Comparison of ENCODE assay signal across 8 mouse cellular contexts in genomic region chr12:17576041-17576440, GRCm38 (mm10). TPM values are rescaled to one million over a fixed set of nuclear protein-coding genes. Genes with fewer than 3 reads are reported as not detected.
DNase-seq lines count a peak whose midpoint lies in the region; ATAC-seq lines count a peak whose summit lies in the region.

No protein-coding gene starts in this region.

- peaks cover 15% of the 10 kb centered on the region for H3K4me1 ChIP-seq in neural tube, embryonic 13.5 days (replicated peaks)
- H3K4me1 ChIP-seq in forebrain, embryonic 14.5 days (ENCODE audit: control insufficient read depth, insufficient read depth, low read length): no peaks in the 10 kb centered on the region
- peaks cover 5% of the 10 kb centered on the region; the same call in 1 of the 2 replicates for H3K4me1 ChIP-seq in intestine, embryonic 15.5 days (replicated peaks)

- no peak for DNase-seq in neural tube, embryonic 10.5 days (ENCODE audit: extremely low spot score, low spot score)
- DNase-seq in forebrain, embryonic 14.5 days (ENCODE audit: low spot score): peak; percentile 27
- DNase-seq in lung, postnatal 36 days: peak; percentile 74
- no peak for DNase-seq in left cerebral cortex, adult 18-20 months (ENCODE audit: low spot score in 2 of 2)
- DNase-seq in right cerebral cortex, postnatal 25 days: no peak

- 11% methylated on average over 6 of the region's 6 CpGs for WGBS in neural tube, embryonic 13.5 days
- WGBS in forebrain, embryonic 14.5 days: 6% methylated on average over 6 of the region's 6 CpGs
- 8% methylated on average over 6 of the region's 6 CpGs for WGBS in intestine, embryonic 15.5 days

- ATAC-seq in neural tube, embryonic 13.5 days (ENCODE audit: low read depth): peak; percentile 56; the same call in 1 of the 2 replicates
- peak; percentile 46; the same call in 1 of the 2 replicates for ATAC-seq in forebrain, embryonic 14.5 days
- peak; percentile 69 for ATAC-seq in intestine, embryonic 15.5 days
- ATAC-seq in megakaryocyte progenitor cell, adult 5-6 weeks (replicated peaks; ENCODE audit: poor library complexity): no peak

- no peaks in the 10 kb centered on the region for H3K27me3 ChIP-seq in neural tube, embryonic 13.5 days
- no peaks in the 10 kb centered on the region for H3K27me3 ChIP-seq in forebrain, embryonic 14.5 days (replicated peaks; ENCODE audit: control insufficient read depth, insufficient read depth, low read length)
- H3K27me3 ChIP-seq in intestine, embryonic 15.5 days (replicated peaks): no peaks in the 10 kb centered on the region

- H3K9ac ChIP-seq in neural tube, embryonic 13.5 days: no peak overlapping the region
- H3K9ac ChIP-seq in forebrain, embryonic 14.5 days (ENCODE audit: low read length): no peak overlapping the region
- no peak overlapping the region for H3K9ac ChIP-seq in intestine, embryonic 15.5 days

- no peak overlapping the region for H3K4me3 ChIP-seq in neural tube, embryonic 13.5 days
- no peak overlapping the region for H3K4me3 ChIP-seq in forebrain, embryonic 14.5 days (ENCODE audit: low read depth, low read length)
- no peak overlapping the region for H3K4me3 ChIP-seq in intestine, embryonic 15.5 days (replicated peaks)

- H3K4me2 ChIP-seq in neural tube, embryonic 13.5 days: no peak overlapping the region
- H3K4me2 ChIP-seq in forebrain, embryonic 14.5 days (ENCODE audit: low read length): no peak overlapping the region
- H3K4me2 ChIP-seq in intestine, embryonic 15.5 days (replicated peaks): peak overlapping the region; percentile 28; the same call in 1 of the 2 replicates

- no peak overlapping the region for H3K27ac ChIP-seq in neural tube, embryonic 13.5 days (replicated peaks)
- H3K27ac ChIP-seq in forebrain, embryonic 14.5 days (ENCODE audit: low read depth, low read length): no peak overlapping the region
- no peak overlapping the region for H3K27ac ChIP-seq in intestine, embryonic 15.5 days

- H3K9me3 ChIP-seq in neural tube, embryonic 13.5 days: no peaks in the 10 kb centered on the region
- no peaks in the 10 kb centered on the region for H3K9me3 ChIP-seq in forebrain, embryonic 14.5 days (replicated peaks; ENCODE audit: control insufficient read depth, low read length)
- no peaks in the 10 kb centered on the region for H3K9me3 ChIP-seq in intestine, embryonic 15.5 days

- H3K36me3 ChIP-seq in neural tube, embryonic 13.5 days: no peaks in the 10 kb centered on the region
- no peaks in the 10 kb centered on the region for H3K36me3 ChIP-seq in forebrain, embryonic 14.5 days (ENCODE audit: control insufficient read depth, insufficient read depth, low read length)
- H3K36me3 ChIP-seq in intestine, embryonic 15.5 days: no peaks in the 10 kb centered on the region

RNA-seq across cellular contexts. Expression of gene Odc1, which starts 31.4 kb away (rescaled TPM):
- 133 and 157 TPM in 2 replicates for polyA plus RNA-seq in neural tube, embryonic 13.5 days (2015; fragmentation: Nextera tagmentation; extraction: Ambion mirVana)
- 244 and 288 TPM in 2 replicates for polyA plus RNA-seq in forebrain, embryonic 14.5 days (2014; fragmentation: Nextera tagmentation; extraction: Ambion mirVana)
- 203 and 216 TPM in 2 replicates for polyA plus RNA-seq in intestine, embryonic 15.5 days (2015; fragmentation: Nextera tagmentation; extraction: Ambion mirVana)
- 241 TPM in 2 replicates for total RNA-seq in megakaryocyte progenitor cell, adult 5-6 weeks (2015)
- total RNA-seq in megakaryocyte progenitor cell, adult 5-6 weeks (2017): 406 and 410 TPM in 2 replicates
- 10 to 100 TPM; 65.8 to 77.7 TPM for total RNA-seq in left cerebral cortex, adult 18-20 months (2021)

Comparison
In these comparisons a context has a peak if more than half of its experiments do, and no peak if none do; other contexts are left out.
1. DNase-seq: peak in forebrain, embryonic 14.5 days (single experiment) and lung, postnatal 36 days (single experiment); none in neural tube, embryonic 10.5 days (single experiment), left cerebral cortex, adult 18-20 months (0 of 2) and right cerebral cortex, postnatal 25 days (single experiment).